Mouse (Mus musculus): ENCODE data around the gene Vcp. TPM values are rescaled to one million over a fixed set of nuclear protein-coding genes. Genes with fewer than 3 reads are reported as not detected.

Vcp gene
- polyA plus RNA-seq, 1 experiment = 118 TPM

DNA sequence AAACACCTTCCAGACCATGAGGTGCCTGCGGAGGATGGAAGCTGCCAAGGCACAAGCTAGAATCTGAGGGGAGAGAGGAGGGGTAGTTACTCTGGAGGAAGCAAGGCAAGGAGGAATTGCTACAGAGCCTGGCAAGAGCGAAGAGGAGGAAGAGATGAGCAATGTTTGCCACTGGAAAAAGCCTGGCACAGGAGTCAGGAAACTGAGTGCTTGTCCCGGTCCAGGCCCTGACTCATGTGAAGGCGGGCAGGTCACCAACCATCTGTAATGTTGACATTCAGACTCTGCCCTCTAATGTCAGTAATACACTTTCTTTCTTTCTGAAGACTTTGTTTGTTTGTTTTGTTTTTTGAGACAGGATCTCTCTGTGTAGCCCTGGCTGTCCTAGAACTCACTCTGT is 17.8 kb upstream of the Vcp start:
- no peaks in the 10 kb centered on the region for H3K4me1 ChIP-seq (ENCODE audit: control insufficient read depth, insufficient read depth, low read length)
- TF ChIP-seq POLR2A (IDR thresholded peaks at IDR 0.05; ENCODE audit: borderline replicate concordance, extremely low read depth, low read depth, low read length) (no peak), CTCF (IDR thresholded peaks at IDR 0.05; ENCODE audit: insufficient read depth, low read length) (no peak)
- H3K4me3 ChIP-seq (replicated peaks; ENCODE audit: extremely low read depth, low read depth, low read length) = no peak overlapping the region
- DNase-seq = no peak
- 67% methylated on average over 4 of the region's 4 CpGs for WGBS

- no peak overlapping the region for H3K4me3 ChIP-seq (replicated peaks; ENCODE audit: extremely low read depth, low read depth, low read length)
- TF ChIP-seq CTCF (IDR thresholded peaks at IDR 0.05; ENCODE audit: insufficient read depth, low read length) (no peak), POLR2A (IDR thresholded peaks at IDR 0.05; ENCODE audit: borderline replicate concordance, extremely low read depth, low read depth, low read length) (no peak)
- 91% methylated on average over 1 of the region's 1 CpGs for WGBS
- DNase-seq = no peak
- no peaks in the 10 kb centered on the region; the same call in 1 of the 2 replicates for H3K4me1 ChIP-seq (ENCODE audit: control insufficient read depth, insufficient read depth, low read length)
Measured at GRCm38 (mm10) chr4:43012091-43012490, 11.8 kb upstream of the Vcp start.

GRCm38 (mm10) chr4:43010161-43011038 is 10.1 kb upstream of the Vcp start, which contains the start of gene Fancg:
Gene Fancg (minus strand): TSS chr4:43010506.
- under 1% methylated on average over 37 of the region's 37 CpGs for WGBS
- TF ChIP-seq CTCF (IDR thresholded peaks at IDR 0.05; ENCODE audit: insufficient read depth, low read length) (no peak), POLR2A (IDR thresholded peaks at IDR 0.05; ENCODE audit: borderline replicate concordance, extremely low read depth, low read depth, low read length) (0 out of 2 replicates have a peak, but pooled peaks have one; percentile 8)
- Histone ChIP-seq H3K4me1 (ENCODE audit: control insufficient read depth, insufficient read depth, low read length) (no peaks in the 10 kb centered on the region; the same call in 1 of the 2 replicates), H3K4me3 (replicated peaks; ENCODE audit: extremely low read depth, low read depth, low read length) (peak within 1 kb of the TSS; percentile 98)
- peak; percentile 87 for DNase-seq

GRCm38 (mm10) chr4:43005765-43006164 is 5.5 kb upstream of the Vcp start:
- WGBS = 52% methylated on average over 2 of the region's 2 CpGs

DNA sequence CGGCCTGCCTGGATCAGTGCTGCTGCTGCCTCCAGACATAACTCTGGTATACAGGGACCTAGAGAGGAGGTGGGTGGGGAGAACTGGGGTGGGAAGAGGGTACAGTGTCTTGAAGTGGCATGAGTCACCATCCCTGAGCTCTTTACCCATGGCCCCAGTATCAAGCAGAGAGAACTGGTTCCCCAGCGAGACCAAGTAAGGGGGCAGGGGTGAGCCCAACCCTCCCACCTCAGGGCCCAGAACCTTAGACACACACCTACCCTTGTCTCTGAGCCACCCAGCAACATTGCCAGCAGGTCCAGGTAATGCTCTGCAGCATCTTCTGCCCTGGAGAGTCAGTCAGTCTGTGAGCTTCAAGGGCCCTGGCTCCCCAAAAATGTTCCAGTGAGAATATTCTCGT is 4.6 kb upstream of the Vcp start:
- 98% methylated on average over 3 of the region's 3 CpGs for WGBS
- no peaks in the 10 kb centered on the region; the same call in 1 of the 2 replicates for H3K4me1 ChIP-seq (ENCODE audit: control insufficient read depth, insufficient read depth, low read length)
- TF ChIP-seq POLR2A (IDR thresholded peaks at IDR 0.05; ENCODE audit: borderline replicate concordance, extremely low read depth, low read depth, low read length) = no peak
- TF ChIP-seq CTCF (IDR thresholded peaks at IDR 0.05; ENCODE audit: insufficient read depth, low read length) = no peak
- H3K4me3 ChIP-seq (replicated peaks; ENCODE audit: extremely low read depth, low read depth, low read length) = no peak overlapping the region
- DNase-seq = no peak

More at GRCm38 (mm10) chr4:43005765-43006164, 5.5 kb upstream of the Vcp start:
- Histone ChIP-seq H3K4me3 (replicated peaks; ENCODE audit: extremely low read depth, low read depth, low read length) (no peak overlapping the region), H3K4me1 (ENCODE audit: control insufficient read depth, insufficient read depth, low read length) (no peaks in the 10 kb centered on the region; the same call in 1 of the 2 replicates)
- DNase-seq = no peak
- no peak for TF ChIP-seq CTCF (IDR thresholded peaks at IDR 0.05; ENCODE audit: insufficient read depth, low read length)
- no peak for TF ChIP-seq POLR2A (IDR thresholded peaks at IDR 0.05; ENCODE audit: borderline replicate concordance, extremely low read depth, low read depth, low read length)

DNA sequence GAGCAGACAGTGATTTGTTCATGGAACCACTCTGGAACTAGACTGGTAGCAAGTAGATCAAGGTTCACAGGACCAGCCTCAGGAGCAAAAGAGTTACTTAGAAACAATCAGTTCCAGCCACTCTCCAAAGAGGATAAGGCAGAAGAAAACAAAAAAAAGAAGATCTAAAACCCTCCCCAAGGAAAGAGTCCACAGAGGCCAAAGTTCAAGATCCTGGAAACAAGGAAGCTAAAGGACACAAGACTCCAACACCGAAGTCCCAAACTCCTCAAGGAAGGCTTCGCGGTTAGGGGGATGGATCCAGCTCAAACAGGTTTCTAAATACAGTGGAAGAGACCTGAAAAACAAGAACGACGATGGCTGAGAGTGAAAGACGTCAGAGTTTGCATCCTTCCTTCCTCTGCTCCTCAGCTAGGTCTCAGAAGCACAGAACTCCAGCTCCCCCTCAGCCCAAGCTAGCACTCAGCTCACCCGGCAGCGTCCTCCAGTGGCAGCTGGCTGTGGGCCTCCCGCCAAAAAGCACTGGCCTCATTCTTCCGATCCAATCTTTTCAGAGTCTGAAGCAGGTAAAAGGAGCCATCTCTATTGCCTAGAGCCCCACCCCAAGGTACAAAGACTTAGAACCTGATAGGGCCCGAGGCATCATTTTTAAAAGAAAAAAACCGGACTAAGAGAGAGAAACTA is 2.6 kb upstream of the Vcp start:
- DNase-seq = no peak
- Histone ChIP-seq H3K4me1 (ENCODE audit: control insufficient read depth, insufficient read depth, low read length) (peaks cover 10% of the 10 kb centered on the region), H3K4me3 (replicated peaks; ENCODE audit: extremely low read depth, low read depth, low read length) (no peak overlapping the region)
- TF ChIP-seq CTCF (IDR thresholded peaks at IDR 0.05; ENCODE audit: insufficient read depth, low read length) (no peak), POLR2A (IDR thresholded peaks at IDR 0.05; ENCODE audit: borderline replicate concordance, extremely low read depth, low read depth, low read length) (no peak)
- WGBS = 72% methylated on average over 12 of the region's 12 CpGs

DNA sequence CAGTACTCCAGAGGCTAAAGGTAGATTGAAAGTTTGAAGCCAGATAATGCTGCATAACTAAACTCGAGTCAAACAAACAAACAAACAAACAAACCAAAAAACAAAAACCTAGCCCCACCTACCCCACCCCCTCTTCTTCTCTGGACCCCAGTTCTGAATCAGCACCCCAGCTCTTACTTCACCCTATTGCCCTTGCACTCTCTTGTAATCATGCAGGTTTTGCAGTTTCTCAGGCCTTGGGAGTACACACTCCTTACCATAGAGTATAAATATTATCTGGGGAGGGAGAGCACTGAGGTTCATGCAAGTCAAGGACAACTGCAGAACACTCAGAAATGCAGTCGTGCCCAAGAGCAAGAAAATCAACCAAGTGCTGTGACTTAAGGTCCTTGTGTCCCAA is 965 bp upstream of the Vcp start:
- H3K4me3 ChIP-seq (replicated peaks; ENCODE audit: extremely low read depth, low read depth, low read length) = no peak overlapping the region
- WGBS = 88% methylated on average over 2 of the region's 2 CpGs
- DNase-seq = no peak
- H3K4me1 ChIP-seq (ENCODE audit: control insufficient read depth, insufficient read depth, low read length) = peaks cover 15% of the 10 kb centered on the region
- no peak for TF ChIP-seq POLR2A (IDR thresholded peaks at IDR 0.05; ENCODE audit: borderline replicate concordance, extremely low read depth, low read depth, low read length)
- TF ChIP-seq CTCF (IDR thresholded peaks at IDR 0.05; ENCODE audit: insufficient read depth, low read length) = no peak

- Histone ChIP-seq H3K4me1 (ENCODE audit: control insufficient read depth, insufficient read depth, low read length) (peaks cover 15% of the 10 kb centered on the region), H3K4me3 (replicated peaks; ENCODE audit: extremely low read depth, low read depth, low read length) (peak overlapping the region; percentile 100)
- peak; percentile 52; the same call in 1 of the 2 replicates for TF ChIP-seq POLR2A (IDR thresholded peaks at IDR 0.05; ENCODE audit: borderline replicate concordance, extremely low read depth, low read depth, low read length)
- no peak for TF ChIP-seq CTCF (IDR thresholded peaks at IDR 0.05; ENCODE audit: insufficient read depth, low read length)
- DNase-seq = peak; percentile 74
- under 1% methylated on average over 51 of the region's 51 CpGs for WGBS
Measured at GRCm38 (mm10) chr4:42999451-43000140, 711 bp downstream of the Vcp start.

GRCm38 (mm10) chr4:42998022-42998421 is 2.3 kb downstream of the Vcp start:
- TF ChIP-seq POLR2A (IDR thresholded peaks at IDR 0.05; ENCODE audit: borderline replicate concordance, extremely low read depth, low read depth, low read length) (no peak), CTCF (IDR thresholded peaks at IDR 0.05; ENCODE audit: insufficient read depth, low read length) (no peak)
- Histone ChIP-seq H3K4me3 (replicated peaks; ENCODE audit: extremely low read depth, low read depth, low read length) (no peak overlapping the region), H3K4me1 (ENCODE audit: control insufficient read depth, insufficient read depth, low read length) (peaks cover 15% of the 10 kb centered on the region)
- 24% methylated on average over 2 of the region's 2 CpGs for WGBS
- no peak for DNase-seq

Measured in lung, adult 2 months (tissue).